Mouse (Mus musculus): Measurements from ENCODE around the gene Dock2. TPM values are rescaled to one million over a fixed set of nuclear protein-coding genes. Genes with fewer than 3 reads are reported as not detected.

Gene Dock2
- total RNA-seq, 2 experiments from 2014 or later, result 3.4 to 4.4 TPM

DNA sequence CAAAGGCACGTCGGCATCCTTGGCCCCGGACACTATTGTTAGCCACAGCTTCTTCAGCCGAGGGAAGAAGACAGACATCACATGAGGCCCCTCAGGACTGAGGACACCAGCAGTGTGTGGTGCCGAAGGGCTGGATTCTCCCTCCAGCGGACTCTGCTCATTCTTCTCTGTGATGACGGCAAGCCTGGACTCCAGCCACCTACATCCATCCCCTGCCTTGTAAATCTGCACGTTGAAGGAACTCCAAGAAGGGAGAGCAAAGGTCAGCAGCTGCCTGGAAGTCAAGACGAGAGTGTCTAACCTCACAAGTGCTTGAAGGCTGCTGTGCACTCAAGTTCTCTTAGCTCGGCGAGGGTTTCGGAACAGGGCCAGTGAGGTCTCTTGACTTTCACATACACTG lies 428.3 kb downstream of the Dock2 start:
- DNase-seq (ENCODE audit: low spot score in 2 of 2), result no peak

DNA sequence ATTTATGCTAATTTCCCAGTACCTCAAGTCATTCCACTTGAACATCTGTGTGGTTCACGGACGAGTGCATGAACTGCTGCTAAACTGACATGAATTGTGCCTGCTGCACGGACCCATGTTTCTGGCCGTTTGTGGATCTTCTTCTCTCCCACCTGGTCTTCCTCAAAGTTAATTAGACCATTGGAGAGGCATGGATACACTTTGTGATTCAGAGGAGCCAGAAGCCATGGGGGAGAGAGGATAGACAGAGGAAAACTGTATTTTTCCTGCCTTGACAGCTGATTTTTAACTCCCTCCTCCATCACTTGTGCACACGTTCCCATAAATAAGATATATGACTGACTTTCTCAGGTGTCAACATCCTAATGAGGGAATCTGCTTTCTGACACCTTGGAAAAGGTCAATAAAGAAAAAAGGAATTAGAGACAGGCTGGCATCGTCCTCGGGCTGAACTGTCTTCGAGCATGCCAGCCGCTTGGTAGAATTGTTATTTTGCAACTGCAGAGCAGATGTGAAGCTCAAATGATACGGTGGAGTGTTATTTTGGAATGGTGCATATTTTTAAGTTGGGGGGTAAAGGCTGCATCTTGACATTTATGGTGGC lies 434.1 kb downstream of the Dock2 start:
- no peak for DNase-seq (ENCODE audit: low spot score in 2 of 2)

DNA sequence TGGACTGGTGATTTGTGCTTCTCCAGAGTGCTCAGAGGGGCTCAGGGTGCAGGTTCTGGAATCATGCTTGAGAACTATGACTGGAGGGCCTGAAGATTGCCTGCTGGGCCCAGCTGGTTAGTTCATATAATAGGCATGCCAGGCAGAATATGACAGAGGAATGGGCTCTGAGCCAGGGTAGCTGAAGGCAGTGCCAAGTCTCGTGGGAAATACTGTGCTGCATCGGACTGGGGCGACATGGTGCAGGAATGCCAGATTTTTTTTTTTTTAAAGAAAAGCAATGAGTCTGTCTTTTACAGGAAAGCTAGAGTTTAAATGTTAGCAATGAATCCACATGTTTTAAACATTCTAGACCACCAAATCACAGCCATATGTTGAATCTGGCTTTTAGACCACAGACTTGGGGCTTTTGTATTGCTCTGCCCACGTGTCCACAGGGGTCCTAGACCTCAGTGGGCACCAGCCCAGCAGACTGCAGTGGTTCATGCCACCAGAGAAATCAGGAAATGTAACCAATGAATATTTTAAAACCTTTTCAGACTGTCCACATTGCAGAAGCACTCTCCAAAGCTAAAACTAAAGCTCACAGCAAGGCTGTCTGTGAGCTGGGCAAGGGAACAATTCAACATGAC lies 435.3 kb downstream of the Dock2 start:
- DNase-seq (ENCODE audit: low spot score in 2 of 2), result peak; percentile 5 to 25

DNA sequence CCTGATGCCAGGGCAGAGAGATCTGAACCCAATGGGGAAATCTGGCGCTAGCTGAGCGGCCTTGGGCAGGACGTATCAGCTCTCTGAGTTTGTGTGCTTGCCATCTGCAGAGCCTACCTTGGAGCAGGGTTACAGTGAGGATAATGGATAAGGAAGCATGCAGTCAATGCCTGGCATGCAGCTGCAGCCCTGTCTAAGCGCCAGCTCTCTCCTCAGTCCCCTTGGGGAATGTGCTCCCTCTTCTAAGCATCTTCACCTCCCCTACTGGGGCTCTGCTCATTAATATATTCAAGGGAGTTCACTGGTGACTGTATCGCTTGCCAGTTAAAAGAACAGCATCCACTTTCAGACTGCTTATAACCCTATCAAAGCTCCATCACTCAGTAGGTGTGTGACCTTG lies 439.4 kb downstream of the Dock2 start:
- no peak for DNase-seq (ENCODE audit: low spot score in 2 of 2)

DNA sequence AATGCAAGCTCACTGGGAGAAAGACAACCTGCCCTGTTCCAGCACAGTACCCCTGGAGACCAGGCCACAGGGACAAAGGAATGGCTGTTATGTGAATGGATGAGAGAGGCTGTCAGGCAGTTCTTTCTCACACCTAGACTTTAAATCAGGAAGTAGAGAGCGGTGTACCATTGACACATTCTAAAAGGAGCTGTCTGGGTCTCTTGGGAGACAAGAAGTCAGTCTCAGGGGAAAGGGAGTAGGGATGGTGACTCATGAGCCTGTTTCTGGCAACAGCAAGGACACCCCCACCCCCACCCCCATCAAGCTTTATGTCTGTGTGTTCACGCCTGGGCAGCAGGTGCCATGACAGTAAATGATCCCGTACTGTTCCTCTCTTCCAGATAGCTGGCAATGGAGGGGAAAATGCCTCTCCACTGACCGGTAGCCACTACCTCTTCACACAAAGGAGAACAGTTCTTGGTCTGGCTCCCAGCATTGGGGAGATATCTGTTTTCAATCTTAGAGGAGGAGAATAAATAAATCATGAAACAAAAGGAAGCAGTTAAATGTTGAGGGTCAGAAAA lies 439.9 kb downstream of the Dock2 start:
- DNase-seq (ENCODE audit: low spot score in 2 of 2), result no peak

DNA sequence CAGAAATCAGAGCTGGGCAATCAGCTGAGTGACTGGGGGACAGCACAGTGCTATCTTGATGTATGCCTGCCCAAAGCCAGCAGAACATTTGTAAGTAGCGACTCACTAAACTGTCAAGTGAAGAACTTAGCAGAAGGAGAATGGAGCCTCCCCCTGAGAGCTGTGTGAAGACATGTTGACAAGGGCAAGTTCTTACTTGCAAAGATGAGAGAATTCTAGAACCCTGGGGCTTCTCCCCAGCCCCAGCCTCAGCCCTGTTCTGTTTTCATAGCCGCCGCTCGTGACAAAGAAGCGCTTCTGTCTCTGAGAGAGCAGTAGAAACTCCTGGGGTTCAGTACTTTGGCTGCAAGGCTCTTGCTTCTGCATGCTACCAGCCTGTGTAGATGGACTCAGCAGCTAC lies 444.0 kb downstream of the Dock2 start:
- DNase-seq (ENCODE audit: low spot score in 2 of 2), result no peak

DNA sequence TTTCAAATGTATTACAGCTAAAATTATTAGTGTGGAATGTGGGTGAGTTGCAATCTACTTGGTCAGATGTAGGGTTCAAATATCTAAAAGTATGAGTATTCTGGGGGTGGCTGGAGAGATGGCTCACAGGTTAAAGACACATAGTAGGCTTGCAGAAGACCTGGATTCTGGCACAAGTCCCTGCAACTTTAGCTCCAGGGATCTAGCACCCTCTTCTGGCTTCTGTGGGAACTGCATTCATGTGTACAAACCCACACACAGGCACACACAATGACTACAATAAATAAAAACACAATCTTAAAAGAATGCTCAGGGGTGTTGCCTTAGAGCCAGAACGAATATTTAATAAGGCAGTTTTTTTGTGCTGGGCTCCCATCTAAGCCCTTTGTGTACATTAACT lies 445.8 kb downstream of the Dock2 start:
- no peak for DNase-seq (ENCODE audit: low spot score in 2 of 2)

DNA sequence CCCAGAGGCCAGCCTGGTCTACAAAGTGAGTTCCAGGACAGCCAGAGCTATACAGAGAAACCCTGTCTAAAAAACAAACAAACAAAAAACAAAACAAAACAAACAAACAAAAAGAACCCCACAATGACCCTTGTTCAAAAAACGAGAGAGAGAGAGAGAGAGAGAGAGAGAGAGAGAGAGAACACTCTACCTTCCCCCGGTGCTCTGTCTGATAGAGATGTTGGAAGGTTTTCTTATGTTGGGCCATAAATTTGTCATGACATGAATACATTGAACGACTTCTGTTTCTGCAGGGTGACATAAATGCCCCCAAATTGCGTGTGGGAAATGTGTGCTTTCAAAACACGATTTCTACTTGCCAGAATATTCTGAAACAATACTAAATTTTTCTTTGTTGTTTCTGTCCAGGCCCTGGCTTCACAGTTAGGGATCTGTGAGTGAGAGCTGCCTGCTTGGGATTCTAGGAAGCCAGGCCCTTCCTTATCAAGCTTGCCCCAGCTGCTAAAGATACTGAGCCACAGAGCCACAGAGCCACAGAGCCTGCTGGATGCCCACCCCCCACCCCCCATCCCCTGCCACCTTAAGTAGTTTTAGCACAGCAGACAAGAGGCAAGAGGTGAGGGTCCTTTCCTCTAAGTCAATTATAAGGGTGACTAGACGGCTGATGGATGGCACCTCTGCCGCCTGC lies 451.2 kb downstream of the Dock2 start:
- no peak for DNase-seq (ENCODE audit: low spot score in 2 of 2)

DNA sequence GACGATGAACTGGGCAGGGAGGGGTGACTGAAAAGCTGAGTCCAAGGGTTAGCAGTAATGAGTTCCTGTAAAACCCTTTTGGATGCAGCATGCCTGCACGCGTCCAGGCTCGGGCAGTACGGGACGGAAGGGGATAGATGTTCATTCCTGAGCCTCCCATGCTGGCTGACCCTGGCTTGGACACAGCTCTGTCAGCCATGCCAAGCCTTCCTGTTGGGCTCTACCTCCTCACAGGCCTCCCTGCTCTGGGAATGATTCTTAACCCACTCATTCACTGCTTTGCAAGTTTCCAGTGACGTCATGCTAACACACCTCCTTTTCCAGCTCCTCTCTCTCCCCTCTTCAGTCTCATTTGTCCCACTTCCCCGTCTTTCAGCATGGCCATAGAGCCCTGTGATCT lies 460.0 kb downstream of the Dock2 start:
- no peak for DNase-seq (ENCODE audit: low spot score in 2 of 2)

DNA sequence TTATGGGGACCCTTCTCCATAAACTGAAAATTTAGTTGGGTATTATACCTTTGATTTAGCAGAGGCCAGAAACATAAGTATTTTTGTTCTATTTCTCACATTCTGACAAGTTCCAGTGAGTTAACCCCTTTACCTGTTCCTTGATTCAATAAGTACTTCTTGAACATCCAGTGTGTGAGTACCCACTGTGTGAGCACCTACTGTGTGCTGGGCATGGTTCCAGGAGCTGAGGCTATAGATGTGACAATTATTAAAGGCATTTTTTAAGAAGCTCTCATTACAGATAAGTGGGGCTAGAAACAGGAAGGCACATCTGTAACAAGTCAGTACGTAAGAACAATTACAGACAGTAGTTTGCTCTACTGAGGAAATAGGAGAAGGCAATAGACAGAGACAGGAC lies 464.4 kb downstream of the Dock2 start:
- no peak for DNase-seq (ENCODE audit: low spot score in 2 of 2)

DNA sequence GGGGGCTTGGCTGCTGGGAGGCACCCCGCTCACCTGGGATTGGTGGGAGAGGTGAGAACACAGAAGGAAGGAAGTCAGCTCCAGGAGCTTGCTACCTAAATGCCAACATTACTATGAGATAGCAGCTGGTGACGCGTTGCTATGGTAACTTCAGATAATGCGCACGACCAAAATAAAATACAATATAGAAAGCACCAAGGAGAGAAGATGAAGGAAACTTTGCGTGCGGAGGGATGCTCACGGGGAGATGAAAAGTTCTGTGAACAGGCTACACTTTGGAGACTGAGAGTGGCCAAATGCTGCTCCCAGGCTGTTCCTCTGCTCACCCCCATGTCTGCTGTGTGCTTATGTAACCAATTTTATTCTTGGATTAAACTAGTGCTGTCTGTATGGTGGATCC lies 466.7 kb downstream of the Dock2 start:
- DNase-seq (ENCODE audit: low spot score in 2 of 2), result no peak

DNA sequence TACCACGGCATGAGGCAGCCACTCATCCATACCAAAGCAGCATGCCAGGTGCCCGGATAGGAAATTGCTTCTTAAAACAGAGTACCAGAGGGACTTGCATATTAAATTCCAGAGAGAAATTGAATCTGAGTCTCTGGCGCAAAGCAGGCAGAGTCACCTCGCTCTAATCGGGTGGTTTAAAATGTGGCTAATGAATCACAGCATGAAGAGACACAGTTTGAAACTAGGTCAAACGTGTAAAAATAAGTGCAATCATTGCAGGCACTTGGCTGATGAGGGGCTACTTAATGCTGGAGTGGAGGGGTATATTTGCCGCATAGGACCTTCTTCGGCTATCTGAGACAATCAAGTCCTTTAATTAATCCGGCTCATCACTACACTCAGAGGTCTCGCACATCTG lies 467.5 kb downstream of the Dock2 start:
- no peak for DNase-seq (ENCODE audit: low spot score in 2 of 2)

DNA sequence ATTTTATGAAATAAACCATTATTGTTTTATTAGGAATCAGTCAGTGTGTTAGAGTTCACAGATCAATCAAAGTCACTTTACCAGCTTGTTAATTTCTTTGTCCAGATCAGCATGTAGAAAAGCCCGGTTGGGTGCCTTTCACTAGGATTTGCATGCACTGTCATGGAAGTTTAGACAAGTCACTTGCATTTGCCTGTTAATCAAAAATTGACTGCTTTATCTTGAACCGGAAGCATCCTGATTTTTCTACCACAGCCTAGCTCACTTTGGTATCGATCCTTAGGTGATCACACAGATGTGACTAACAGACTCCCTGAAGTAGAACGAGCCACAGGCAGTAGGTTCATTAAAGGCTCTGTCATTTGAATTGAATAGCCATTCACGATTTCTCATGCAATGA lies 468.3 kb downstream of the Dock2 start:
- no peak for DNase-seq (ENCODE audit: low spot score in 2 of 2)

DNA sequence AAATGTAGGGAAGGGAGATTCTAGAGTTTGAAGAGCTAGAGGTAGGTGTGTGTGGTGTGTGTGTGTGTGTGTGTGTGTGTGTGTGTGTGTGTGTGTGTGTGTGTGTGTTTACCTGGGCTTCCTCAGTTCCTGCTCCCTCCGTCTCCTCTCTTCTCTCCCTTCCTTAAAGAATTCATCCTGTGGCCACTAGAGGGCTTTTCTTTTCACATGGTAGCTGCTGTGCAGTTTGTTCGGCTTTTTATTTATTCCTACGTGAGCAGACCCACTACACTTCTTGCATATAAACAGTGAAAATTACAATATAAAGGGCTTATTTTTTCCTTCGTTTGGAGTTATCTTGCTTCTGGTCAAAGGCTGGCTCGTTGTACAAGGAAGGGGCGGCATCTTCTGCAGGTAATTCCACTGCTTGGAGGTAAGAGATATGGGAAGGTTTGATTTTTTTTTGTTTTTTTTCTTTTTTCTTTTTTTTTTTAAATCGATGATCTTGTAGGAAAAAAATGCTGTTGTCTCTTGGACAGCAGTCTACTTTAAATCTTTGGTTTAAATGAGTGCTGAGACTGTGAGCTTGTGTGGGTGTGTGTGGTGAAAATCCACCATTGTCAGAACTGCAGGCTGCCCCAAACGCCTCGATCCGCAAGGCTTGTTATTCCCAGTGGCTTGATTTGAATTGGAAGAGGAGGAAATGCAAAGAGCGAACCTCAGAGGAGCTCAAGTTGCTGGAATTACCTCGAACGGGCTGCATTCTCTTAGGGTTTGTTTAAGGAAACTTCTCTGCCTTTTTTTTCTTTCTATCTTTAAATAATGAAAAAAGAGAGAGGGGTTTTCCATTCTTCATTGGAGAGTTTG lies 468.9 kb downstream of the Dock2 start, which contains the start of gene Fam196b:
Fam196b (plus strand) TSS at position 289 of the 846 bp plus-strand sequence.
- DNase-seq (ENCODE audit: low spot score in 2 of 2), result no peak

DNA sequence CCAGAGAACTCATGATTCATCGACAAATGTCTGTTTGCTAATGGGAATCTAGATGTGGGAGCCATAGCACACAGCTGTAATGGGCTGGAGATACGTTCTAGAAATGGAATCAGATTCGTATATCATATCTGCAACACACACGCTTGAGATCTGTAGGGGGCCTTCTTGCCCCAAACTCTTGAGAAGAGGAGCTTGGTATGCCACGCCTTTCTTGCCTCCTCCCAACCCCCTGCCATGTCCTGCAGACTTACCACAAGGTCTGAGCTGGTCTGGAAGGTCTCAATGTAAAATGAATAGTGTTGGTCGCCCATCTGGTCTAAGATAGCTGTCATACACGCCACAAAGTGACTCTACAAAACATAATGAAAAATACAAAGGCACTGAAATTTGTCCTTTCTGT lies 471.5 kb downstream of the Dock2 start:
- DNase-seq (ENCODE audit: low spot score in 2 of 2), result no peak

DNA sequence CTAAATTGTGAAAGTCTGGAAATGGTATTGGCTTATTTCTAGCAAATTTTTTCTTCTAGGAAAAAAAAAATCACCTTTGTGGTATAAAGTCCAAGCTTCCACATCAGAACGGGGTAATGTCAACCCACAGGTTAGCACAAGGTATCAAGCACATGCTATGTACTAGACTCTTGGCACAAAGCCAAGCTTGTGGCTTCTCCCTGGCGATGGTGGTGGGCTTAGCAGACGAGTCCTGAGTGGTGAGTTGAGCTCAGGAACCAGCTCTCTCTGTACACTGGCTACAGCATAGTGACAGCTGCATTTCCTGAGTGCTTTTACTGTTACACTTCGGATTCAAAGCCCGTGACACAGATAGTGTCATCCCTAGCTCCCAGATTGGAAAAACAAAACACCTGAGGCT lies 472.0 kb downstream of the Dock2 start:
- DNase-seq (ENCODE audit: low spot score in 2 of 2), result no peak

DNA sequence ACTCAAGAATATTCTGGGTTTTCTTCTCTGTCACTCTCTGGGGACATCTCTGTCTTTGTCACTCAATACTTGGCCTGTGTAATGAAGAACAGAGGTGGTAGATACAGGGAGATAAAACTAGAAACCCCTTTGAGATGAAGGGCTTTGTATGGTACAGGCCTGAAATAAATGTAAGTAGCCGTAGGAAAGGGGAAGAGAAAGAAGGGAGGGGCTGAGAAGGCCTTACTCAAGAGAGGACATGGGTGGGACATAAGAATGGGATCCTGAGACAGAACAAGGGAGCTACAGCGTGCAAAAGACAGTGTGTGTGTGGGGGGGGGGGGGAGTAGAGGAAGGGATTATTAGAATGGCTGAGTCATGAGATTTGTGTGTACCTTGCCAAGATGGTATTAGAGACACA lies 474.3 kb downstream of the Dock2 start:
- DNase-seq (ENCODE audit: low spot score in 2 of 2), result no peak

DNA sequence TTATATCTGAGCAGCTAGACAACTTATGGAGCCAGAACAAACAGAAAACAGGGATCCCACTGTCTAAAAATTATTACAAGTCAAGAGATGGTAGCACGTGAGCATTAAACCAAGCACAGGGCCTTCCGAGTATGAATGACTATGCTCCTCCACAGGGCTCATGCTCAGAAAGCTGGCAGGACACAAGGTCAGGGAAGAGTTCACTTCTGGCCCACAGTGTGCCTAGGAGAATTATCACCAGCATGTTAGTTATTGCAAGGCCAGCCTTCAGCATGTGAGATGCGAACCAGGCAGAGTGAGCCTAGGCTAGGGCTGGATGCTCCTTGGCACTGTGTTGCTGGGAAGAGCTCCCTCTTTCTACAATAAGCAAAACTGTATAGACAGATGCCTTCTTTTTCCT lies 475.0 kb downstream of the Dock2 start:
- DNase-seq (ENCODE audit: low spot score in 2 of 2), result no peak

DNA sequence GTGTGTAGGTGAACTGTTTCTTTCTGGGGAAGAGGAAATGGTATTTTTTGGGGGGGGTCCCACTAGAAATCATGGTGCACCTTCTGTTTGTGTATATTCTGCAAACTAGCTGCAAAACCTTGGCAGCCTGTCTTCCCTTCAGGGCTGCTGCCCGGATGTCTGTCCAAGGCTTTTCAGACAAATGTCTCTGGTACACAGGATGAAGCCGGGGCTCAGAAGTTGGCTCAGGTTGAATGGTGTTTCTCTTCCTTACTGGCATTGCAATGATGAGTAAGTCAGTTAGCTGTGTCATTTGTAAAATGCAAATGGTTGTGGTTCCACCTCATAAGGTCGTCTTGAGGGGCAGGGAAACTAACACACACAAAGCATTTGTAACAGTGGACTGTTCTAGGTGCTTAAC lies 477.5 kb downstream of the Dock2 start:
- no peak for DNase-seq (ENCODE audit: low spot score in 2 of 2)

DNA sequence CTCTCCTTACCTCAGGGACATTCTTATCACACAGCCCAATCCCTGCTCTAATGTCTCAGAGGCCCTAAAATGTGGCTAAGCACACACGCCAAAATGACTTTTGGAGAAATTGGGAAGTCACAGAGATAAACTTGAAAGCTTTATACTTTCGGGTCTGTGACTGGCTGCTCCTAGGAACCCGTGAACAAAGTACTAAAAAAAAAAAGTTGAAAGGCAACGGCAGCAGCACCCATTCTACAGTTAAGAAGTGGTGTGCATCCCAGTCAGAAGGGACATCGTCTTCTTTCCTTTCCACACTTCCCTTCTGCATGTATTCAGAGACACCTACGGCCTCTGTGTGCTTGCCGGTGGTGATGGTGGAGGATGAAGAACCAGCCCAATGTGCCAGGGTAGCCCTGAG lies 483.6 kb downstream of the Dock2 start:
- DNase-seq (ENCODE audit: low spot score in 2 of 2), result no peak

DNA sequence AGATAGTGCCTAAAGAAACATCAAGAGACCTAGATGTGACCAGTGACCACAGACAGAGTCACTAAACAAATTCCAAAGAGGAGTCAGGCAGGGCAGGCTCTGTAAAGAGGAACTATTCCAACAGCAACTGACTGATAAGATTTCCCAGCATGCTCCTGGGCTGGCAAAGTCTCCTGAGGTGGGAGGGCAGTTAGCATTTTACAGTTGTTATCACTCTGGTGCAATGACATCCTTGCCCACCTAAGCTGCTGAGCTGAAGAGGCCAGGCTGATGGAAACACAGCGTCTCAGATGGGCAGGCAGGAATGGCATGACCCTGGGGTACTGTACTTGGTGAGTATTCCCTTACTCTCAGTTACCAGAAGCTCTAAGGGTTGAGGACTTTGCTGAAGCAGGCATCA lies 484.1 kb downstream of the Dock2 start:
- DNase-seq (ENCODE audit: low spot score in 2 of 2), result no peak

Data from adrenal gland, postnatal 4 days (tissue).